ENCODE assay signal across 25 mouse cellular contexts in the genomic region with DNA sequence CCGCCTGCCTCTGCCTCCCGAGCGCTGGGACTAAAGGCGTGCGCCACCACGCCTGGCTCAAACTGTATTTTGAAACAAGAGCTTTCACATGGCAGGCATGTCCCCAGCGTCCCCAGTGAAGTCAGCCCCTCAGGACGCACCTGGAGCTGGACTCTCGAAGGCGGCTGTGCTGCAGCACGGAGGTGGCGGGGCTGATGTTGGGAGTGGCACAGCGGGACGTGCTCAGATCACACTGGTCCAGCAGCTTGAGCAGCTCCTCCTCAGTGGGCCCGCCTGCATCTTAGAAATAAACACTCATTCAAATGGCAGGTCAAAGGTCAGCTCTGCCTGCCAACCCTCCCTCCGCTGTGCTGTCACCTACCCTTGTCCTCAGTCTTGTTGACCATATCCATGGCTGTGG. TPM values are rescaled to one million over a fixed set of nuclear protein-coding genes. Genes with fewer than 3 reads are reported as not detected.
DNase-seq lines count a peak whose midpoint lies in the region; ATAC-seq lines count a peak whose summit lies in the region.
"Had no signal": no experiment of that assay in that cellular context is flagged by ENCODE, and none has a peak within 500 bp of the region (broad histone marks: within the 10 kb centered on the region; RNA-seq: fewer than 3 reads in every experiment).

No protein-coding gene starts in this region.

- no peaks in the 10 kb centered on the region for H3K4me1 ChIP-seq in heart, embryonic 11.5 days (ENCODE audit: control insufficient read depth, insufficient read depth, low read length)
- H3K4me1 ChIP-seq in midbrain, embryonic 12.5 days, result no peaks in the 10 kb centered on the region
- no peaks in the 10 kb centered on the region for H3K4me1 ChIP-seq in midbrain, embryonic 13.5 days (replicated peaks)
- H3K4me1 ChIP-seq in liver, embryonic 12.5 days, result peaks cover 44% of the 10 kb centered on the region
- H3K4me1 ChIP-seq: embryonic facial prominence, embryonic 15.5 days; limb, embryonic 15.5 days; midbrain, embryonic 10.5 days; neural tube, embryonic 15.5 days had no signal

- H3K4me2 ChIP-seq in heart, embryonic 11.5 days, result no peak overlapping the region
- no peak overlapping the region for H3K4me2 ChIP-seq in midbrain, embryonic 12.5 days (replicated peaks)
- H3K4me2 ChIP-seq in midbrain, embryonic 13.5 days (replicated peaks), result no peak overlapping the region
- no peak overlapping the region for H3K4me2 ChIP-seq in liver, embryonic 12.5 days
- H3K4me2 ChIP-seq: embryonic facial prominence, embryonic 15.5 days; limb, embryonic 15.5 days; neural tube, embryonic 15.5 days had no signal

- no peaks in the 10 kb centered on the region for H3K9me3 ChIP-seq in heart, embryonic 11.5 days (replicated peaks; ENCODE audit: control insufficient read depth, low read length)
- H3K9me3 ChIP-seq in midbrain, embryonic 12.5 days, result no peaks in the 10 kb centered on the region
- no peaks in the 10 kb centered on the region for H3K9me3 ChIP-seq in midbrain, embryonic 13.5 days
- H3K9me3 ChIP-seq in liver, embryonic 12.5 days (replicated peaks), result no peaks in the 10 kb centered on the region
- H3K9me3 ChIP-seq: embryonic facial prominence, embryonic 15.5 days; limb, embryonic 15.5 days; midbrain, embryonic 10.5 days; neural tube, embryonic 15.5 days had no signal

- DNase-seq in heart, adult 9 months (ENCODE audit: low spot score in 2 of 2), result no peak
- peak; percentile 27 for DNase-seq in yolk sac, embryonic 10.5 days (ENCODE audit: low spot score)
- DNase-seq in urinary bladder, postnatal 36 days (ENCODE audit: low spot score in 2 of 2), result no peak
- no peak for DNase-seq in spleen, postnatal 14 days (ENCODE audit: low spot score in 2 of 2)
- DNase-seq: adrenal gland, postnatal 25 days; B cell, adult 2 months; cerebellum, adult 8-10 months; gastrocnemius, adult 2 months; kidney, adult 2 months; kidney, postnatal 36 days; lung, postnatal 36 days; right cerebral cortex, postnatal 25 days; thymus, postnatal 4 days had no signal

- no peak overlapping the region for H3K4me3 ChIP-seq in heart, embryonic 11.5 days (ENCODE audit: low read depth, low read length)
- no peak overlapping the region for H3K4me3 ChIP-seq in midbrain, embryonic 12.5 days
- no peak overlapping the region for H3K4me3 ChIP-seq in midbrain, embryonic 13.5 days (replicated peaks)
- no peak overlapping the region for H3K4me3 ChIP-seq in liver, embryonic 12.5 days
- H3K4me3 ChIP-seq: embryonic facial prominence, embryonic 15.5 days; gastrocnemius, adult 2 months; limb, embryonic 15.5 days; midbrain, embryonic 10.5 days; myocyte; neural tube, embryonic 15.5 days had no signal

- peak overlapping the region; percentile 82 for H3K27ac ChIP-seq in heart, embryonic 11.5 days (ENCODE audit: low read depth, low read length)
- no peak overlapping the region for H3K27ac ChIP-seq in midbrain, embryonic 12.5 days (replicated peaks)
- no peak overlapping the region for H3K27ac ChIP-seq in midbrain, embryonic 13.5 days
- H3K27ac ChIP-seq in liver, embryonic 12.5 days, result peak overlapping the region; percentile 95
- H3K27ac ChIP-seq: embryonic facial prominence, embryonic 15.5 days; gastrocnemius, adult 2 months; limb, embryonic 15.5 days; midbrain, embryonic 10.5 days; neural tube, embryonic 15.5 days had no signal

- H3K27me3 ChIP-seq in heart, embryonic 11.5 days (ENCODE audit: control insufficient read depth, insufficient read depth, low read length), result no peaks in the 10 kb centered on the region
- no peaks in the 10 kb centered on the region for H3K27me3 ChIP-seq in midbrain, embryonic 12.5 days
- H3K27me3 ChIP-seq in midbrain, embryonic 13.5 days, result no peaks in the 10 kb centered on the region
- H3K27me3 ChIP-seq in liver, embryonic 12.5 days (replicated peaks), result no peaks in the 10 kb centered on the region
- H3K27me3 ChIP-seq: embryonic facial prominence, embryonic 15.5 days; limb, embryonic 15.5 days; neural tube, embryonic 15.5 days had no signal

- H3K9ac ChIP-seq in heart, embryonic 11.5 days (ENCODE audit: low read depth, low read length), result no peak overlapping the region
- no peak overlapping the region for H3K9ac ChIP-seq in midbrain, embryonic 12.5 days (replicated peaks)
- no peak overlapping the region for H3K9ac ChIP-seq in midbrain, embryonic 13.5 days (replicated peaks)
- H3K9ac ChIP-seq in liver, embryonic 12.5 days, result 0 out of 2 replicates have a peak overlapping the region, but pooled peaks have one; percentile 9
- H3K9ac ChIP-seq: embryonic facial prominence, embryonic 15.5 days; limb, embryonic 15.5 days; neural tube, embryonic 15.5 days had no signal

- 85% methylated on average over 16 of the region's 16 CpGs for WGBS in heart, embryonic 11.5 days (ENCODE audit: insufficient replicate concordance)
- WGBS in midbrain, embryonic 12.5 days, result 89% methylated on average over 16 of the region's 16 CpGs
- 88% methylated on average over 16 of the region's 16 CpGs for WGBS in midbrain, embryonic 13.5 days
- 84% methylated on average over 16 of the region's 16 CpGs for WGBS in liver, embryonic 12.5 days (ENCODE audit: insufficient replicate concordance)

- H3K36me3 ChIP-seq in heart, embryonic 11.5 days (ENCODE audit: control insufficient read depth, insufficient read depth, low read length), result peaks cover 30% of the 10 kb centered on the region
- peaks cover 85% of the 10 kb centered on the region for H3K36me3 ChIP-seq in midbrain, embryonic 12.5 days
- H3K36me3 ChIP-seq in midbrain, embryonic 13.5 days, result peaks cover 78% of the 10 kb centered on the region
- peaks cover 92% of the 10 kb centered on the region for H3K36me3 ChIP-seq in liver, embryonic 12.5 days

- peak; percentile 85 for ATAC-seq in heart, embryonic 11.5 days (replicated peaks; ENCODE audit: insufficient number of reproducible peaks, low FRiP score, low TSS enrichment)
- peak; percentile 30; the same call in 1 of the 2 replicates for ATAC-seq in midbrain, embryonic 12.5 days (ENCODE audit: low FRiP score, low read depth)
- ATAC-seq in midbrain, embryonic 13.5 days, result no peak
- ATAC-seq in liver, embryonic 12.5 days, result peak; percentile 74
- ATAC-seq: activated CD4-positive, CD25-positive, alpha-beta regulatory T cell, adult 4 months; forebrain, embryonic 14.5 days; hindbrain, embryonic 16.5 days had no signal

RNA-seq across cellular contexts. Expression of a gene that starts 33.7 kb away (rescaled TPM):
- polyA plus RNA-seq in heart, embryonic 11.5 days (2014; fragmentation: Nextera tagmentation; extraction: Ambion mirVana), result 22.6 and 26.5 TPM in 2 replicates
- polyA plus RNA-seq in midbrain, embryonic 12.5 days (2016; fragmentation: Nextera tagmentation; extraction: Ambion mirVana), result 41.1 and 43.9 TPM in 2 replicates
- polyA plus RNA-seq in midbrain, embryonic 13.5 days (2015; fragmentation: Nextera tagmentation; extraction: Ambion mirVana), result 33.9 and 37.6 TPM in 2 replicates
- polyA plus RNA-seq in liver, embryonic 12.5 days (2016; fragmentation: Nextera tagmentation; extraction: Ambion mirVana), result 18.2 and 18.3 TPM in 2 replicates

Comparison
In these comparisons a context has a peak if more than half of its experiments do, and no peak if none do; other contexts are left out.
1. H3K27ac ChIP-seq: peak in heart, embryonic 11.5 days (single experiment) and liver, embryonic 12.5 days (single experiment); none in midbrain, embryonic 12.5 days (single experiment) and midbrain, embryonic 13.5 days (single experiment).